Mouse (Mus musculus) NIH3T3 (cell line): ENCODE results near the gene Rnf126.
"Not testable (repeated sequence)": the region's sequence is repeated elsewhere in the genome, so short reads cannot be mapped to it uniquely, and the experiment has no call there.

ENCODE experiments used
- DNase-seq: peaks from one replicate; pipeline ENCODE4 v3.0.0-alpha.2; 2012; ENCODE audit warnings: low read depth

The Rnf126 gene

DNA sequence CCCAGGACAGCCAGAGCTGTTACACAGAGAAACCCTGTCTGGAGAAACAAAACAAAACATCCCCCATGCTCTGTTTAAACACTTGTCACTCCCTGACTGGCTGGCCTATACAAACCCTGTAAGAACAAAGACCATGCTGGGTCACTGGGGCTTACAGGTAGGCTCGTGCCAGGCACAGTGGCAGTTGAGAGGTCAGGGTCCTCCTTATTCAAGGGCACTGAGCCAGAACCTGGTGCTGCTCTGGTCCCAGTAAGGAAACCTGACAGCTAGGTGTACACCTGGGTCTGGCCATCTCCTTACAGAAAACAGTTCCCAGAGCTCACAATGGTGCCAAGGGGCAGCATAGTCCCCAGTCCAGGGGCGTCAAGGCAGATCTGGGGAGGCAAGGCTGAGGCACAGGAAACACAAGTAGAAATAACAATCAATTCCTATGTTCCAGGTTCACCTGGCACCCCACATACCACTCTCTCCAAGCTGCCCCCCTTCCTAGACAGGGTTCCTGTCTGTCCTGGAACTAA is 1.5 kb downstream of the Rnf126 start:
- DNase-seq: no peak

DNA sequence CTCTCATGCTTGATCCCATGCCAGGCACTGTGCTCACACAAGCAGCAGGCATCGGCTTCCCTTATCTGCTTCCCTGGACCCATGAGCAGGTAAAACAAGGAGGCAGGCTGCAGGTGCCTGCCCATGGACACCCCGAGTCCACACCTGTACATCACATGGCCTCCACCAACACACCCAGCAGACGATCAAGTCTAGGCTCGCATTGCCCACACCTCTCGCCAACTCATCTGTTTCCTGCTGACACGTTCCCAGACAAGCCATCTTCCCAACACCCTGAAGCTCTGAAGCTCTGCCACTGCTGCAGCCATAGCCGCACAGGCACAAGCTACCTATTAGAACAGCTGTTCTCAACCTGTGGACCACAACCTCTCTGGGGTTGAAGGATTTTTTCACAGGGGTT is 2.5 kb downstream of the Rnf126 start:
- DNase-seq: no peak

DNA sequence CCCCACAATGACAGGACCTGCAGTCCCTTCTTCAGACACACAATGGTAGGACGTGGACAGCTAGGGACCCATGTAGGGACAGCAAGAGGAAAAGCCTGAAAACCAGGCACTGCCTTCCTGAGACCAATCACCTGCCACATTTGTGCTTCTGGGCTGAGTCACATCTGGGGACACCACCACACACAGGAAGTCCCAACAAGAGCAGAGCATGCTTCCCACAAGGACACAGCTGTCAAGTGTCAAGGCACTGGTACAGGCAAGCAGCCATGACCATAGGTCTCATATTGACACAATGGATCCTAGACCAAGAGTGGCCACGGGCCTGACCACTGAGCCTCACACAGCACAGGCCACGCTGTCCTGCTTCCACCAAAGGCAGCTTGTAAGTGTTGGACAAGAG is 3.9 kb downstream of the Rnf126 start:
- no peak for DNase-seq

DNA sequence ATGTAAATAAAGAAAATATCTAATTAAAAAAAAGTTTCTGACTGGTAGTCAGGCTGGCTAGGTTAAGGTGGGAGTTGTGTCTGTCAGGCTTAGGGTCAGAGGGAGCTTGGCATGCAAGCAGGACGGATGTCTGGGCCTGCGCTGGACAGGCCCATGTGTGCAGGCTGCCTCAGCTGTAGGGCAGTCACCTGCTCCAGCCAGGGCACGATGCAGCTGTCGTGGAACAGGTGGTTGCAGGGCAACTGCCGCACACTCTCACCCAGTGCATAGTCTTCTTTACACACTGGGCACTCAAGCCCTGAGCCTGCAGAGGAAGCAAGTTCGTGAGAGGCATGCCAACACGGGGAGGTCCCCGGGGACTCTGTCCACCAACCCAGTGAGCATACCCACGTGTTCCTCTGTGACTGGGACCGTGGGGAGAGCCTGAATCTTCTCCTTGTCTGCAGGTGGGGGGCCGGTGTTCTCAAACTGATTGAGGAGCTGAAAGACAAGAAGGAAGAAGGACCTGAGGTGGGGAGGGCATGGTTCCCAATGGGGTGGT is 6.1 kb downstream of the Rnf126 start:
- no peak for DNase-seq

DNA sequence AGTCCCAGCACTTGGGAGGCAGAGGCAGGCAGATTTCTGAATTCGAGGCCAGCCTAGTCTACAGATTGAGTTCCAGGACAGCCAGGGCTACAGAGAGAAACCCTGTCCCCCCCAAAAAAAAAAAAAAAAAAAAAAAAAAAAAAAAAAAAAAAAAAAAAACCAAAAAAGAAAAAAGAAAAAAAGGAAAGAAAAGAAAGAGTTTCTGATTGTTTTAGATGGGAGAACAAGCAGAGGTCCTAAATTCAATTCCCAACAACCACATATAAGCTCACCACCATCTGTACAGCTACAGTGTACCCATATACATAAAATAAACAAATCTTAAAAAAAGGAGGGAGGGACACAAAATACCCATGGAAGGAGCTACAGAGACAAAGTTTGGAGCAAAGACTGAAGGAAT is 7.1 kb downstream of the Rnf126 start:
- DNase-seq: not testable (repeated sequence)

DNA sequence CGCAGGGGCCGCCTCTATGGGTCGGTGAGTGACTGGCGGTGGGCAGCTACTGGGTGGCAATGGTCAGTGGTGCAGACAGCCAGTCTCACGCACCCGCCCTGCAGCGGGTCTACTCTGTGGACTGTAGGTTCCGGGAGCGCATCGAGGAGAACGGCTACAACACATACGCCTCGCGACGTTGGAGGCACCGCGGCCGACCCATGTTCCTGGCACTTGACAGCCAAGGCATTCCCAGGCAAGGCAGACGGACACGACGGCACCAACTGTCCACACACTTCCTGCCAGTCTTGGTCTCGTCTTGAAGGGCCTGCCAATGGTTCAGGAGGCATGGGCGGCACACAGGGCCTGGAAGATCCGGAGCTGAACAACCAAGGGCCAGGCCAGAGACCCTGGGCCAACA is 10.1 kb downstream of the Rnf126 start:
- DNase-seq: no peak

DNA sequence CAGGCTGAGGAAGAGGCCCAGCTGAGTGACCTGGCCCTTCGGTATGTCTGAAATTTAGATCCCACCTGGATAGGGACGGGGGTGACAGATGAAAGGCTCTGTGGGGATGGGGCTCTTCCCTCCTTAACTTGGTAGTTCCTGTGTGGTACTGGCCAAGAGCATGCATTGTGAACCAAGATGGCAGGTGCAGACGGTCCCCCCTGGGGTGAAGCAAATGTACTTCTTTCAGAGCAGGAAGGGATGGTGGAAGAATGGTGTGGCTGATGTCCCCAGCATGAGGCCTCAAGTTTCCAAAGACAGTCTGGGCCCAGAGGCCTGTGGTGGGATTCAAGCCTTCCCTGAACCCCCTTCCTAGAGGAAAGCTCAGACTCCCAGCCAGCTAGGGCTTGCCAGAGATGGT is 10.9 kb downstream of the Rnf126 start:
- DNase-seq: no peak

DNA sequence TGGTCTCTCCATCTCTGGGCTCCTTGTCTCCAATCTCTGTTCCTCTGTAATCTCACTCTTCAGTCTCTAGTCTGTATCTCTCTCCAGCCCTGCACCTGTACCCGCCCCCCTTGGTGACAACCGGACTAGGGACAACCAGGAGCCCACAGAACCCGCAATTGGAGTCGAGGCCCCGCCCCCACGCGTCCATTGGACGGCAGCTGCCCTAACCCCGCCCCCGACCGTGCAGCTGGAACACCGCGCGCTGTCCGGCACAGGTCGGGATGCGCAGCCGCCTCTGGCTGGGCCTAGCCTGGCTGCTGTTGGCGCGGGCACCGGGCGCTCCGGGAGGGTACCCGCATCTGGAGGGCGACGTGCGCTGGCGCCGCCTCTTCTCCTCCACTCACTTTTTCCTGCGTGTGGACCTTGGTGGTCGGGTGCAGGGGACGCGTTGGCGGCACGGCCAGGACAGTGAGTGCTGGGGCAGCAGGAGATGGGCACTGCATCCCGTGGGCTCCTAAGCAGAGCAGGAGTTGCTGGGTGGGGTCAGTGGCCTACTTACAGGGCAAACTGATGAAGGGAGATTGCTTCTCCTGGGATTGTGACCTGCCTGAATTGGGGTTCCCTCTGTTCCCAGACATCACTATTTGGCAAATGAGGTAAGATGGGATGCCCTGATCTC is 11.8 kb downstream of the Rnf126 start, which contains the start of gene Fgf22:
TSS of gene Fgf22 (plus strand) at position 221 of the 661 bp plus-strand sequence.
- no peak for DNase-seq

DNA sequence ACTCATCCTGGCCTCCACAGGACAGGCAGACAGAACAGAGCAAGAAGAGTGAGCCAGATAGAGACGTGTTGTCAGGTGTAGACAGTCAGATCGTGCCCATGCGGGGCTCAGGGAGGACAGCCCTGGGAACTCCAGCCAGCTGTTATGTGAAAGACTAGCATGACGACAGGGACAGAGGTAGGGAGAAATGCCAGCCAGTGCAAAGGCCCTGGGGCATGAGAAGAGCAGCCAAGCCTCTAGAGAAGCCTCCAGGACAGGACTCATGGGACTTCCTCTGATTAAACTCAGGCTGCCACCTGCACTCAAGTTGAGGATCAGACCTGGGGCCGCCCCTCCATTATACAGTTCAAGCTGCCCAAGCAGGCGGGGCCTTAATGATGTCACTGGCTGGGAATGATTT is 18.3 kb downstream of the Rnf126 start:
- no peak for DNase-seq

DNA sequence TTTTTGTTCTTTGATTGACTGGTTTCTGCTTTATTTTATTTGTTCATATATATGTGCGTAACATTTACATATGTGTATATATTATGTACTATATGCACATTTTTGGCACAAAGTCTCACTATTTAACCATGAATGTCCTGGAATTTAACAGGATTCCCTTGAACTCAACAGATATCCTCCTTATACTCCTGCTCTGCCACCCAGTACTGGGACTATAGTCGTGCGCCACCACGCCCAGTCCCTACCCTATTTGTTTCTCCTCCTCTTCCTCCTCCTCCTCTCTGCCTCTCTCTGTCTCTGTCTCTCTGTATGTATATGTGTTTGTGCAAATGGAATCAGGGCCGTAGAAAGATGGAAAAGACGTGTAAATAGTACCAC is 20.0 kb downstream of the Rnf126 start:
- DNase-seq: no peak

DNA sequence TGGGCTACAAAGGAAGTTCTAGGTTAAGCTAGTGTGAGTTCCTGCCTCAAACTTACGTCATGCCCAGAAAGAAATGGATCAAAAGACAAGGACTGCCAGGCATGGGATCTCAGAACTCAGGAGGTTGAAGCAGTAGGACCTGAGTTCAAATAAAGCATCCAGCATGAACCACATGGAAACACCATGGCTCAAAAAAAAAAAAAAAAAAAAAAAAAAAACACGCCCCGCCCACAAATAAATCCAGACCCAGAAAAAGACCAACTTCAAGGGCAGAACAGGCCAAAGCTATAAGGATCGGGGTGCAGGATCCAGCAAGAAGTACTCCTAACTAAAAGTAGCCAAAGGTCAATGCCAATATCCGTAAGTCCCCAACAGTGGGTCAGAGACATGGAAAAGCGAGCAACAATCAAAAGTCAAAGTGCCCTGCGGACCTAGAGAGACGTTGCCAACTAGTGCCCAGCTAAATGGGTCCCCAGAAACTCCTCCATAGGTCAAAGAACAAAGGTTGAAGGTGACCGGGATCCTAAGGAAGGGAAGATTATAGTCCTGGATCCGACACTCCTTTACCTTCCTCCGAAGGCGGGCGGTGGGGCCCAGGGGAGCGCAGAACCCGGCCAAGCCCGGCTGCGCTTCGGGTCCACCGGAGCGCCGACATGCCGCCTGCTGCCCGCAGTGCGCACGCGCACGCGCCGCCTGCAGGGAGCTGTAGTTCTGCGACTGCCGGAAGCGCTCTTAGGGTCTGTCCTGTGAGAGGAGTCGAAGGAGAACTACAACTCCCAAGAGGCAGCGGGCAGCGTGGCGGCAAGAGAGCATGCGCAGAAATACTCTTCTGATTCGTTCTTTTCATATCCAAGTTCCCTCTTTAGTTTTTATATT is 20.6 kb downstream of the Rnf126 start, which contains the start of gene Polrmt:
TSS of gene Polrmt (minus strand) at position 684 of the 876 bp plus-strand sequence.
- peak; percentile 99 for DNase-seq

DNA sequence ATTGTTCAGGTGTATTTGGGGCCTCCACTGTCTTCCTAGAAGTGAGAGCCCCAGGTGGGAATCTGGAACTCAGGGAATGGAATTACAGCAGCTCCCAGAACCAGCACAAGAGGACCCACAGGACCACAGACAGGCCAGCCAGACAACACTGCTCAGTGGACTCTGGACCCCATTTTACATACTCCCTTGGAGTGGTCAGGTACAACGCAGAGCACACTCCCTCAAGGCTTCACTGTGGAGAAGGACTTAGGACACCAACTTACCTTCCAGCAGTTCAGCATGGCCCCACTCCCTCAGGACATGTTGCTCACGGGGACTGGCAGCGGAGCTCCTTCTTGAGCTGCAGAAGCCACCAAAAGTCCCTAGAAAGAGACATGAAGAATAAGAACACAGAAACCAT is 21.3 kb downstream of the Rnf126 start:
- no peak for DNase-seq

DNA sequence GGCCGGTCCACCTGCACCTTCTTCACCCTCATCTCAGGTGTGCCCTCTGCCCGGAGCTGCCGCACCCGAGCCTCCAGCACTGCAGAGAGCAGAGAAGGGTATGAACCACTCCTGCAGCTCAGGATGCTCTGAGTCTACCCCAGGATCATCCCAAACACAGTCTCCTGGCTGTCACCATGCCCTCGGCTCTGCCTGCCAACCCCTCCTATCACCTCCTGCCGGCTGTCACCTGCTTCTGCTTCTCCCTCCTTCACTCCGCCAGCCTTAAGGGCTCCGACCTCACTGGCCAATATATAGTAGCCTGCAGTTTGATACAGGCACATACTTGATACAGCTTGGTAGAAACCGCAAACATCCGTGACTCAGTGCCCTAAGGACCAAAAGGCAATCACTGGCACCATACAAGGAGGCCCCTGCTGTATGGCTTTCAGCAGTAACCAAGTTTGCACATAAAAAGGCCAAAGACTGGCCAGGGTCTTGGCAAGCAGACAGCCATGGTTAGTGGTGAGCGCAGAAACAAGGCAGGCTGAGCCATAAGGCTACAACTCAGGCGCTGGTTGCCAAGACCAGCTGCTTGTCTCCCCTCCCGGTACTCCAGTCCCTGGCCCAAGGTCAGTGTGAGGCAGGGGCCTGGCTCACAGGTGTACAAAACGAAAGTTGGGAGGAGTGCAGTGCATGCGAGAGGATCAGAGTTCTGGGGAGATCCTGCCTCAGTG is 22.9 kb downstream of the Rnf126 start:
- DNase-seq: no peak

DNA sequence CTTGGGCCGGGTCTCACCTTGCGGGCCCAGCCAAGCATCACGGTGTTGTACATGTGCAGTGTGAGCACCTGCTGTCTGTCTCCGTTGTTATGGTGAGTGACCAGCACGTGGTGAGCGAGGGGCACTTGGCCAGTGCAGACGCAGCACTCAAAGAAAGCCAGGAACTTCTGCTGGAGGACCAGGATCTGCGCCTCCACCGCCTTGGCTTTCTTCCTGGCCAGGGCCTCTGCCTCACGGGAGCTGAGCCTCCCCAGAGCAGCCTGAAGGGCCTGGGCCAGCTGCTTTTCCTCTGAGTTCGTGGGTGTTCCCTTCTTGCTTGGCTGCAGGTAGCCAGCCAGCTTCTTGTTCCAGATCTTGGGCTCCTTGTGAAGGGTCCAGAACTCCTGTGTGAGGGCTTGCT is 23.6 kb downstream of the Rnf126 start:
- DNase-seq: no peak

DNA sequence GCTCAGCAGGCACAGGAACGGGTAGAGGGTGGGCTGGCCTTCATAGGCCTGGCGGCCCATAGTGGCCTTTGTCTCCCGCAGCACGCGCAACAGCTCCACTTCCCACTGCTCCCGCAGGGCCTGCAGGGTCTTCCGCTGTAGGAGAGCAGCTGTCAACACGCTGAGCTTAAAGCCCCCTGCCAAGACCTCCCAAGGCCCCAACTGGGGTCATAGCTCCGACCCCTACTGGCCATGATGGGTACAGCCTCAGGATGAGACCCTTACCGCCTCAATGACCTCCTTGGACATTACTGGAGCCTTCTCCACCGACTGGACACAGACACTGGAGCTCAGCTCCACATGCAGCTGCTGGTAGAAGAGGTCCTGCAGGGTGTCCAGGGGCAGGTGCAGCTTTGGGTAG is 25.9 kb downstream of the Rnf126 start:
- DNase-seq: no peak

DNA sequence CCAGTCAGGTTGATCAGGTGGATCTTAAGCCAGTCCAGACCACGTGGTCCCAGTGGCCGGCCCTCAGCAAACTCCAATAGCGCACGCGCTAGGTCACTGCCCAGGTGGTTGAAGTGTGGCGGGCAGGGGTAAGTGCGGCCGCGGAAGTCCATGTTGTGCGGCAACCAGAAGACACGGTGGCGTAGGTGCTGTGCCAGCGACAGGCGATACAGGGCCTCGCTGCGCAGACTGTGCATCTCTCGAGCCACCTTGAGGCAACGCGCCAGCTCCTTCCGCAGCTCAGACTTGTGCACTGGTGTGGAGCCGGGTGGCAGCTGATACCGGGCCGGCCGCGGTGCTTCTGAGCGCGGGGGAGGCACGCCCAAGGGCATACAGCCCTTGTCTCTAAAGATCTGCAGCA is 27.5 kb downstream of the Rnf126 start:
- peak; percentile 37 for DNase-seq

DNA sequence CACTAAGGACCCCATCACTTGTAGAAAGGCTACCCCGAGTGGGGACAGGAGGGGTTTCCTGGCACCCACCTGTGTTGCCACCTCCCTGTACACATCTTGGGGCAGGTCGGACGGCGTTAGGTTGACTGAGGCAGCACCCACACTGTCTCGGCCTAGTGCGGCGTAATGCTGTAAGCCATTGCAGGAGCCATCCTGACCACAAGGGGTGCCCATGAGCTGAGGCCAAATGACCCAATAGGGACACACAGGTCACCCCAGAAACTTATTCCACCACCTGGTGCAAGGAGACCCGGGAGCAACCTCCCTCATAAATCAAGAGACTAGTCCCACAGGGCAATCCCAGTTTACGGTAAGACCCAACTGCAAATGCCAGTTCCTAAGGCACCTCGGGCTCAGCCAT is 28.5 kb downstream of the Rnf126 start:
- DNase-seq: no peak

DNA sequence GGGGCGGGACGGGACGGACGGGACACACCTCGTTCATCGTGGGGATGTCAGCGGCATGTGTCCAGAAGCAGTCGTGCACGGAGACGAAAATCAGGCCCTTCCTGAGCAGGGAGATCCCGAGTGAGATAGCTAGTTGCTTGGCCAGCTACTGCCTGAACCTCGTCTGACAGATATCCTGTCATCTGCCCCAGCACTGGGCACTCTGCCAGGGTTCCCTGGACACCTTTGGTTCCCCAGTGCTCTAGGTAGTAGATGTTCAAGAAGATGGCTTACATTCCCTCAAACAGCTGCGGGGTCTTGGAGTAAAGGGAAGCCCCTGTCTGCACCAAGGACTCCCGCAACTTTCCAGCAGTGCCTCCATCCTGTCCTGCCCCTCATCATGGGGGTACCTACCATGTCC is 30.0 kb downstream of the Rnf126 start:
- no peak for DNase-seq

DNA sequence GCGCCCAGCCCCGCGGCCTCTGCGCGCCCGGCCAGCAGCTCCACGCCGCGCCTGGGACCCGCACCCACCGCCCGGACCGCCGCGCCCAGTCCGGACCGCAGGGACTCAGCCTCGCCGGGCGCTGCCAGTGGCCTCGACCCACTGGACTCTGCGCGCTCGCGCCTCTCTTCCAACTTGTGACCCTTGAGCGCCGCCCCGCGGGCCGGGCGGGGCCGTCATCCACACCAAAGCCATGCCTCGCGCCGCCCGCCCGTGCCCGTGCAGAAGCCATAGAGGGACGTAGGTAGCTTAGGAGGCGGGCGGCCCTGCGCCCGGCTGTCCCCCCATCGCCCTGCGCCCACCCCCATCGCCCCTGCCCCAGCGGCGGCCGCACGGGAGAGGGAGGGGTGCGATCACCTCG is 31.4 kb downstream of the Rnf126 start:
- no peak for DNase-seq

DNA sequence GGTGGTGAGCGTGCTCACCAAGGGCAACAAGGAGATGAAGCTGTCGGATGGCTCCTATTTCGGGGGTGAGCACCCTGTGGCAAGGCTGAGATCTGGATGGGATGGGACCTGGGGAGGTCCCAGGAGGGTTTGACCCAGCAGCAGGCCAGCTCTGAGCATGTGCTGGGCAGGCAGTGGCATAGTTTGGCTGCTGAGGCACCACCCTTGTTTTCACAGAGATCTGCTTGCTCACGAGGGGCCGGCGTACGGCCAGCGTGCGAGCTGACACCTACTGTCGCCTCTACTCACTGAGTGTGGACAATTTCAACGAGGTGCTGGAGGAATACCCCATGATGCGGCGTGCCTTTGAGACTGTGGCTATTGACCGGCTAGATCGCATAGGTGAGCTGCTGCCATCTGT is 32.9 kb downstream of the Rnf126 start:
- DNase-seq: no peak

DNA sequence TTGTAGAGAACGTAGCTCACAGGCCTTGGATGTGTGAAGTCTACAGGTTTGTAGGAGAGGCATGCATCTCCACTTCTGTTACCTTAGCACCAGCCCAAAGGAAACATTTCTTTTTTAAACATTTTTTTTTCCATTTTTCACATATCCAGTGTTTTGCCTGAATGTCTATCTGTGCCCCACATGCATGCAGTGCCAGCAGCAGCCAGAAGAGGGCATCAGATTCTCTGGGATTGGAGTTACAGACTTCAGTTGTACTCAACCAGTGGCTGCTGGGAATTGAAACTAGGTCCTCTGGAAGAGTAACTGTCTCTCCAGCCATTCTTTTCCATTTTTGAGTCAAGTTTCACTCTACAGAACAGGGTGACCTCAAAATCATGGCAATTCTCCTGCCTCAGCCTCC is 34.3 kb downstream of the Rnf126 start:
- peak; percentile 37 for DNase-seq

DNA sequence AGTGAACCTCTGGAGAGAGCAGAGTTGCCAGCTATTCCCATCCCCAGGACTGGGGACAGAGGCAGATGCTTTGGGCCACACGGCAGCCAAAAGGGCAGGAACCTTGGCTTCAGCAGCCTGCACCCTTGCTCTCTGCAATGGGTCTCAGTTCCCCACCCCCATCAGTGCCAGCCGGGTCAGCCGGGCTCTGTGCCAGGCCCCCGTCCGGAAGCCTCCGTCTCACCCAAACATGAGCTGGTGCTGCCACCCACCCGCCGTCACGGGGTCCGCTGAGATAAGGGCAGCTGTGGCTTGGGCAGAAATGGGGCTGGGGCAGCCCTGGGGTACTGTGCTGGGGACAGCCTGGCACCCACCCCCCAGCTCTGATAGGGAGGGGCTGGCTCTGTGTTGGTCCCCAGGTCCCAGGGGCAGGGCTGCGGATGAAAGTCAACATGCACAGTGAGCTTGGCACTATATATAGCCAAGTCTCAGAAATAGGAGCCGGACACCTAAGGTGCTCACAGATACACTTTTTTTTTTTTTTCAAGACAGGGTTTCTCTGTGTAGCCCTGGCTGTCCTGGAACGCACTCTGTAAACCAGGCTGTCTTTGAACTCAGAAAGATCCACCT is 37.3 kb downstream of the Rnf126 start:
- no peak for DNase-seq
